Mouse (Mus musculus) megakaryocyte, embryonic 14.5 days (primary cell): ENCODE measurements at regions not wholly inside any gene's neighbourhood (a gene's known extent, or its start where the extent isn't known, plus 50 kb on each side); places are given as distances from the start of the nearest gene placed in this dataset.

Experiments
- FLI1 ChIP-seq: IDR thresholded peaks from 2 replicates; pipeline ENCODE4 v1.6.1; 2012; ENCODE audit warnings: low read length, inconsistent platforms, mixed read lengths
- GATA1 ChIP-seq: IDR thresholded peaks from 3 replicates; pipeline ENCODE4 v1.6.1; 2012; ENCODE audit warnings: mixed read lengths, low read length, inconsistent platforms, borderline replicate concordance

DNA sequence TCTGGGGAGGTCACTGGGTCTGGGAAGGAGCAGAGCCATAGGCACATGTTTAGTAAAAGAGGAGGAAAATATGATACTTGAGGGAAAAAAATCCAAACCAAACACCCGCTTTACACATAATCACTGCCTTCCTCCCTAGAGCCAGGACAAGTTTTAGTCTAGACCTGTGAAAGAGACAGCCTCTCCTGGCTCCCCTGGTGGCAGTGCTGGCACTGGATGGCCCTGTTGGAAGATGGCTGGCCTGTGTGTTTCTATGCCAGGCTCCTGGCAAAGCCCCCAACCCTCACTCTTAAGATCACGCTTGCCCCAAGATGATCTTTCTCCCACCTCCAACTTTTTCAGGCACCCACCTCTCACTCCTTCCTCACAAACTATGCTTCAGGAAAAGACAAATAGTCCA lies 112.6 kb upstream of the Zfp703 start:
- TF ChIP-seq GATA1 (no peak), FLI1 (no peak)
